ENCODE assay signal across 12 mouse cellular contexts in genomic region chr10:23053379-23053915, GRCm38 (mm10).
"Had no signal": no experiment of that assay in that cellular context is flagged by ENCODE, and none has a peak within 500 bp of the region (broad histone marks: within the 10 kb centered on the region; RNA-seq: fewer than 3 reads in every experiment).

No protein-coding gene starts in this region.

- H3K4me3 ChIP-seq: layer of hippocampus, adult 2 months; limb, embryonic 12.5 days; liver, embryonic 13.5 days; megakaryocyte, embryonic 14.5 days; midbrain, embryonic 15.5 days; neural tube, embryonic 12.5 days had no signal

- H3K9ac ChIP-seq: hindbrain, embryonic 14.5 days; limb, embryonic 12.5 days; liver, embryonic 13.5 days; liver, postnatal 0 days; midbrain, embryonic 15.5 days; neural tube, embryonic 12.5 days had no signal

- H3K36me3 ChIP-seq: limb, embryonic 12.5 days; liver, embryonic 13.5 days; midbrain, embryonic 15.5 days; neural tube, embryonic 12.5 days had no signal

- H3K4me2 ChIP-seq: hindbrain, embryonic 14.5 days; limb, embryonic 12.5 days; liver, embryonic 13.5 days; midbrain, embryonic 11.5 days; midbrain, embryonic 15.5 days; neural tube, embryonic 12.5 days had no signal

- H3K27ac ChIP-seq: hindbrain, embryonic 14.5 days; layer of hippocampus, adult 2 months; limb, embryonic 12.5 days; liver, embryonic 13.5 days; macrophage; midbrain, embryonic 15.5 days; neural tube, embryonic 12.5 days had no signal

- H3K4me1 ChIP-seq: limb, embryonic 12.5 days; liver, embryonic 13.5 days; megakaryocyte, embryonic 14.5 days; midbrain, embryonic 15.5 days; neural tube, embryonic 12.5 days had no signal

- ATAC-seq: liver, postnatal 0 days; midbrain, embryonic 15.5 days had no signal

- H3K9me3 ChIP-seq: limb, embryonic 12.5 days; liver, embryonic 13.5 days; megakaryocyte, embryonic 14.5 days; midbrain, embryonic 15.5 days; neural tube, embryonic 12.5 days had no signal

- H3K27me3 ChIP-seq: limb, embryonic 12.5 days; liver, embryonic 13.5 days; megakaryocyte, embryonic 14.5 days; midbrain, embryonic 15.5 days; neural tube, embryonic 12.5 days had no signal

- DNase-seq: liver; liver, embryonic 13.5 days; liver, postnatal 0 days; thymus, postnatal 4 days had no signal
